Mouse (Mus musculus): ENCODE data around the gene Gm14403. TPM values are rescaled to one million over a fixed set of nuclear protein-coding genes. Genes with fewer than 3 reads are reported as not detected.
"Not testable (repeated sequence)": the region's sequence is repeated elsewhere in the genome, so short reads cannot be mapped to it uniquely, and the experiment has no call there.

The Gm14403 gene
- polyA plus RNA-seq, 1 experiment from 2014 or later = 2.9 TPM

DNA sequence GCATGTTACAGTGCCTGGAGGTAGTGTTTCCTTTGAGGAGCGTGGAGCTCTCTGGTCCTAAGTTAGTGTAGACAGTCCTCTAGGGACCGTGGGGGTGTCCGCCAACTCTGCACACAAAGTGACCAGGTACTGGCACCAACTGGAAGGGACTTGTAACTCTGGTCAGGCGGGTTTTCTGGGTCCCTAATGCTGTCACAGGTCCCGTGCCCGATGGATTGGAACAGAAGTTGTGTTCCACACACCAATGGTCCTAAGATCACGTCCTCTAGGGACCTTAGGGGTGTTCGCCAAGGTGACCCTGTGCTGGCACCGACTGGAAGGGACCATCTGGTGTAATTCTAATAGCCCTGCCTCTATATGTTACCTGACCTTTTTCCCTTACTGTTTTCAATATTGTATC lies 37.9 kb downstream of the Gm14403 start:
- ATAC-seq (ENCODE audit: low read depth) = no peak

DNA sequence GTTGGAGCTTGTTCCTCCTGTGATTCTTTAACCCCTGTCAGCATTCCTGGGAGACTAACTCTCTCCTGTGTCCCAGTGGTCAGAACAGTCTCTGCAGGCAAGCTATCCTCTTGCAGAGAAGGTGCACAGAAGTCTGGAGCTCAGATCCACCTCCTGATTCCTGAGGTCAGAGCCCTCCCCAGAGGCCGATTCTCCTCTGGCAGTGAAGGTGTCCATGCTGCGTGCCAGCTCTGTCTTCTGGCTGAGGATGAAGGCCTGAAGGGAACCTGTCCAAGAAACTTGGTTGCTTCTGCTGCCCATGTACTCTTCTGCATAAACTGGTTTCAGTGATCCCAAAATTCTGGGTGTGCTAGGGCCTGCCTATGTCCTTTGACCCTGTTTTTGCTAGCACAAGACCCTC lies 39.1 kb downstream of the Gm14403 start:
- not testable (repeated sequence) for H3K4me3 ChIP-seq (ENCODE audit: low read depth, low read length); H3K36me3 ChIP-seq (ENCODE audit: control insufficient read depth, insufficient read depth); H3K27me3 ChIP-seq (ENCODE audit: control insufficient read depth, insufficient read depth, low read depth, low read length); H3K27ac ChIP-seq (ENCODE audit: low read length); H3K9me3 ChIP-seq (replicated peaks; ENCODE audit: control insufficient read depth, low read length); H3K4me2 ChIP-seq (ENCODE audit: low read depth, low read length); ATAC-seq (ENCODE audit: low read depth); H3K9ac ChIP-seq (ENCODE audit: low read depth, low read length); H3K4me1 ChIP-seq (ENCODE audit: control insufficient read depth, low read depth, low read length)
- WGBS (ENCODE audit: insufficient replicate concordance) = 53% methylated on average over 2 of the region's 2 CpGs

More for the DNA sequence above, 37.9 kb downstream of the Gm14403 start:
- Histone ChIP-seq H3K27me3 (ENCODE audit: control insufficient read depth, insufficient read depth, low read depth, low read length) (no peaks in the 10 kb centered on the region), H3K9me3 (replicated peaks; ENCODE audit: control insufficient read depth, low read length) (no peaks in the 10 kb centered on the region), H3K36me3 (ENCODE audit: control insufficient read depth, insufficient read depth) (no peaks in the 10 kb centered on the region), H3K9ac (ENCODE audit: low read depth, low read length) (no peak overlapping the region), H3K4me3 (ENCODE audit: low read depth, low read length) (no peak overlapping the region), H3K4me2 (ENCODE audit: low read depth, low read length) (no peak overlapping the region), H3K27ac (ENCODE audit: low read length) (no peak overlapping the region), H3K4me1 (ENCODE audit: control insufficient read depth, low read depth, low read length) (no peaks in the 10 kb centered on the region)
- WGBS (ENCODE audit: insufficient replicate concordance) = 57% methylated on average over 9 of the region's 9 CpGs

DNA sequence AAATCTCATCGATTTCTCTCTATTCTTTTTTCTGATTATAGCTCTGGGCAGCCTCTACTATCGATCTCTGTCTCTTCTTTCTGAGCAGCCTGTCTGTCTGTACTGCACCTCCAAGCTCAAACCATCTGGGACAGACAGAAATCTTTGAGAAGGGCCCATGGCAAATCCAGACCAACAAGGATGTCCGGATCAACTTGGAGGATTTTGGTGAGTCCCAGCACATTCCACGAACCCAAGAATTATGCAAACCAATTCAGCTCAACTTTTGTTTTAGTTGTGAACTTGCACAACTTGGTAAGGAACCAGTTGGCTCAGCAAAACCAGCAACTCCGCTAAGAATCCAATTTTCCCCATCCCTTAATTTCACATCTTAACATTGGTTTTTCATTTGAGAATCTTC lies 39.7 kb downstream of the Gm14403 start:
- H3K36me3 ChIP-seq (ENCODE audit: control insufficient read depth, insufficient read depth); ATAC-seq (ENCODE audit: low read depth): not testable (repeated sequence)

DNA sequence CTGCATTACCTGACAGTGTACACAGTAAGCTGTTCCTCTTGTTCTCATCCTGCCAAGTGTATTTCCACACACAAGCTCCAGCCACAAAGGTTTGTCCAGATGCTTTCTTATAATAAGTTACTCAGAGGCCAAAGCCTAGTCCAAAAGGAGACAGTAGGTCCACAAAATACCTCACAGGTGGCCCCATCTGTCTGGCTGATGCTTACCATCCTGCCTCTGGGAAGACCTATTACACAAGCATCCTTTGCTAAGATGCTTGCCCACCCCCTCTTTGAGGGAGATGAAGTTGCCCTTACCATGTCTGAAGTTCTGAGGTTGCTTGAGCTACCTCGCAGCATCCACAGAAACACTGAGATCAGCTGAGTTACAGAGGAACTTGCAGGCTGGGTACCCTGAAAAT lies 57.2 kb downstream of the Gm14403 start:
- not testable (repeated sequence) for H3K36me3 ChIP-seq (ENCODE audit: control insufficient read depth, insufficient read depth); H3K27me3 ChIP-seq (ENCODE audit: control insufficient read depth, insufficient read depth, low read depth, low read length)

More for the DNA sequence above, 39.7 kb downstream of the Gm14403 start:
- not testable (repeated sequence) for H3K27ac ChIP-seq (ENCODE audit: low read length); H3K9ac ChIP-seq (ENCODE audit: low read depth, low read length); H3K4me1 ChIP-seq (ENCODE audit: control insufficient read depth, low read depth, low read length); H3K27me3 ChIP-seq (ENCODE audit: control insufficient read depth, insufficient read depth, low read depth, low read length); H3K4me3 ChIP-seq (ENCODE audit: low read depth, low read length); H3K9me3 ChIP-seq (replicated peaks; ENCODE audit: control insufficient read depth, low read length); H3K4me2 ChIP-seq (ENCODE audit: low read depth, low read length)
- 55% methylated on average over 5 of the region's 5 CpGs for WGBS (ENCODE audit: insufficient replicate concordance)

More for the DNA sequence above, 57.2 kb downstream of the Gm14403 start:
- WGBS (ENCODE audit: insufficient replicate concordance) = 25% methylated on average over 1 of the region's 1 CpGs
- not testable (repeated sequence) for H3K9ac ChIP-seq (ENCODE audit: low read depth, low read length); H3K4me3 ChIP-seq (ENCODE audit: low read depth, low read length); H3K9me3 ChIP-seq (replicated peaks; ENCODE audit: control insufficient read depth, low read length); H3K27ac ChIP-seq (ENCODE audit: low read length); H3K4me2 ChIP-seq (ENCODE audit: low read depth, low read length); ATAC-seq (ENCODE audit: low read depth); H3K4me1 ChIP-seq (ENCODE audit: control insufficient read depth, low read depth, low read length)

Other genes with a start within 250 kb of the Gm14403 start
- not detected in 2 replicates for gene Gm14409, start 231.2 kb upstream of the Gm14403 start, polyA plus RNA-seq (2015; fragmentation: Nextera tagmentation; extraction: Ambion mirVana)
- 0.08 TPM in 1 of 2 replicates, not detected in the other for gene Gm14412, start 173.9 kb upstream of the Gm14403 start, polyA plus RNA-seq (2015; fragmentation: Nextera tagmentation; extraction: Ambion mirVana)
- 0.90 and 1.5 TPM in 2 replicates for gene Gm14418, start 99.9 kb upstream of the Gm14403 start, polyA plus RNA-seq (2015; fragmentation: Nextera tagmentation; extraction: Ambion mirVana)
- 3.5 TPM in 2 replicates for gene Zfp970, start 33.5 kb upstream of the Gm14403 start, polyA plus RNA-seq (2015; fragmentation: Nextera tagmentation; extraction: Ambion mirVana)
- gene Gm14406, start 80.0 kb downstream of the Gm14403 start, polyA plus RNA-seq (2015; fragmentation: Nextera tagmentation; extraction: Ambion mirVana) = not detected in 2 replicates

All from liver, embryonic 16.5 days (tissue).